Mouse (Mus musculus) forebrain, embryonic 16.5 days (tissue): Measurements from ENCODE around the gene Fam102b. TPM values are rescaled to one million over a fixed set of nuclear protein-coding genes. Genes with fewer than 3 reads are reported as not detected.
A peak's percentile ranks its signal among the peaks of the same experiment; 100 is the strongest.

Experiments used
- ATAC-seq: fragments of 200-750 bp; cut with Nextera tagmentation; 2 replicates; pipeline ENCODE4 v1.8.0; 2017; ENCODE audit warnings: mild to moderate bottlenecking, moderate library complexity
- H3K27ac ChIP-seq: fragments of 300-500 bp; sonication (generic); 2 replicates; pipeline ENCODE4 v1.5.1; 2014; ENCODE audit warnings: low read length, control low read depth
- H3K27me3 ChIP-seq: fragments of 300-500 bp; sonication (generic); replicated peaks from 2 replicates; pipeline ENCODE4 v1.6.1; 2014; ENCODE audit warnings: low read length; ENCODE audit not compliant: control insufficient read depth, insufficient read depth
- H3K36me3 ChIP-seq: fragments of 300-500 bp; sonication (generic); 2 replicates; pipeline ENCODE4 v1.6.1; 2014; ENCODE audit not compliant: control insufficient read depth, insufficient read depth
- H3K4me1 ChIP-seq: fragments of 300-500 bp; sonication (generic); replicated peaks from 2 replicates; pipeline ENCODE4 v1.6.1; 2014; ENCODE audit warnings: low read length; ENCODE audit not compliant: control insufficient read depth, insufficient read depth
- H3K4me2 ChIP-seq: fragments of 300-500 bp; sonication (generic); 2 replicates; pipeline ENCODE4 v1.6.1; 2014; ENCODE audit warnings: mild to moderate bottlenecking, low read length, control low read depth
- H3K4me3 ChIP-seq: fragments of 300-500 bp; sonication (generic); replicated peaks from 2 replicates; pipeline ENCODE4 v1.5.1; 2014; ENCODE audit warnings: mild to moderate bottlenecking, low read length, control low read depth
- H3K9ac ChIP-seq: fragments of 300-500 bp; sonication (generic); replicated peaks from 2 replicates; pipeline ENCODE4 v1.6.1; 2014; ENCODE audit warnings: low read depth, low read length, control low read depth
- H3K9me3 ChIP-seq: fragments of 300-500 bp; sonication (generic); 2 replicates; pipeline ENCODE4 v1.6.1; 2016; ENCODE audit warnings: low read length; ENCODE audit not compliant: control insufficient read depth
- WGBS: fragments of 180-500 bp; shearing (Covaris S2); extraction: QIAGEN DNeasy Blood & Tissue Kit; methylation state at CpG from one replicate; pipeline ENCODE4 v1.1.7; 2014; 5-methylcytosine and 5-hydroxymethylcytosine counted together
- polyA plus RNA-seq: library from polyadenylated mRNA; unstranded; fragments of >200 nt; fragmentation: Nextera tagmentation; extraction: Ambion mirVana; gene quantifications from 2 replicates; pipeline ENCODE4 v1.2.1, GENCODE M21; 2015

Fam102b gene
- 10.0 and 10.4 TPM in 2 replicates for polyA plus RNA-seq

DNA sequence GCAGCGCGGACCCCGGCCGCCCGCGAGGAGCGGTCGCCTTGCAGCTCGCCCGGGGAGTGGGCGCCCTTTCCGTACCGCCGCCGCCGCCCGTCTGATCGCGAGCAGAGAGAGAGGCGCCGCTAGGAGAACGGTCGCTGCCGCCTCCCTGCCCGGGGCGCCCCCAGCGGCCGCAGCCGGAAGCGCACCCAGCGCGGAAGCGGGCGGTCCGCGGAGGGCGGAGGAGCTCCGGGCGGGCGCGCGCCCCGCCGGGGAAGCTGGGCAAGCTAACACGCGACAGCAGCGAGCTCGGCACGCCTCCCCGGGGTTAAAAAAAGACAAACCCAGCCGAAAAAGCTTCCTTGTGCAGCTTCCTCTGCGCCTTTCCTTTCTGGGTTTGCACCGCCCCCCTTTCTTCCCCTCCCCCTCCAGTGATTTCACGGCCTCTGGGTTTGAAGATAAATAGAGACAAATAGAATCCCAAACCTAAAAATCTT, at the start of gene Fam102b:
TSS of gene Fam102b (minus strand) at position 93 of the 473 bp plus-strand sequence.
- peaks cover 25% of the 10 kb centered on the region for H3K4me1 ChIP-seq
- H3K27ac ChIP-seq, result peak within 1 kb of the TSS; percentile 76
- peak within 1 kb of the TSS; percentile 76 for H3K9ac ChIP-seq
- ATAC-seq, result peak; percentile 85
- H3K4me3 ChIP-seq, result peak within 1 kb of the TSS; percentile 78
- no peaks in the 10 kb centered on the region for H3K9me3 ChIP-seq
- no peaks in the 10 kb centered on the region for H3K27me3 ChIP-seq
- under 1% methylated on average over 48 of the region's 54 CpGs for WGBS
- no peaks in the 10 kb centered on the region for H3K36me3 ChIP-seq
- peak within 1 kb of the TSS; percentile 66 for H3K4me2 ChIP-seq

GRCm38 (mm10) chr3:109062989-109063388, 35.6 kb upstream of the Fam102b start:
- ATAC-seq, result peak; percentile 50; the same call in 1 of the 2 replicates
- no peak overlapping the region for H3K27ac ChIP-seq
- H3K9me3 ChIP-seq, result no peaks in the 10 kb centered on the region
- no peaks in the 10 kb centered on the region for H3K27me3 ChIP-seq
- no peaks in the 10 kb centered on the region for H3K4me1 ChIP-seq
- WGBS, result 3% methylated on average over 6 of the region's 6 CpGs
- H3K9ac ChIP-seq, result no peak overlapping the region
- no peak overlapping the region for H3K4me2 ChIP-seq
- H3K4me3 ChIP-seq, result no peak overlapping the region
- H3K36me3 ChIP-seq, result no peaks in the 10 kb centered on the region

GRCm38 (mm10) chr3:109062391-109062790, 35.0 kb upstream of the Fam102b start:
- WGBS, result 77% methylated on average over 7 of the region's 7 CpGs

DNA sequence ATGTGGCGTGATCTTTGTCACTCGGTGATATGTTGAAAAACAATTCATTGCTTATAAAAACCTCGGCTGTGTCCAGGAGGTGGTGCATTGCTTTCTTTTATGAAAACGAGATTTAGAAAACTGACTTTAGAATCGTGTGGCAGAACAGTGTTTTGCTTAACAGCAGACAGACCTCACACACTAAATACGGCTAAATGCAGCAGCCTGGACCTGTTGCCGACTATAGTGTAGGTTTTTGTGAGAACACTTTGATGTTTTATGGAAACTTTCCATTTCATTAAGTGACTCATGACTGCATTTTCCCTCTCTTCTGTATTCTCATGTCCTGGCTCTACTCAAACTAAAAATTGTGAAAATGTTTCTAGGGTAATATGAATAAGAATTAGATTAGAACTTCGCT, 32.5 kb upstream of the Fam102b start:
- Histone ChIP-seq H3K27me3 (no peaks in the 10 kb centered on the region), H3K27ac (no peak overlapping the region), H3K4me2 (no peak overlapping the region), H3K9ac (no peak overlapping the region), H3K4me3 (no peak overlapping the region), H3K36me3 (no peaks in the 10 kb centered on the region), H3K4me1 (no peaks in the 10 kb centered on the region), H3K9me3 (no peaks in the 10 kb centered on the region)
- ATAC-seq, result no peak
- 53% methylated on average over 8 of the region's 8 CpGs for WGBS

More at GRCm38 (mm10) chr3:109062391-109062790, 35.0 kb upstream of the Fam102b start:
- H3K27ac ChIP-seq, result no peak overlapping the region
- H3K9me3 ChIP-seq, result no peaks in the 10 kb centered on the region
- no peaks in the 10 kb centered on the region for H3K4me1 ChIP-seq
- H3K4me3 ChIP-seq, result no peak overlapping the region
- H3K27me3 ChIP-seq, result no peaks in the 10 kb centered on the region
- H3K36me3 ChIP-seq, result no peaks in the 10 kb centered on the region
- H3K9ac ChIP-seq, result no peak overlapping the region
- no peak for ATAC-seq
- no peak overlapping the region for H3K4me2 ChIP-seq

GRCm38 (mm10) chr3:109051946-109052331, 24.5 kb upstream of the Fam102b start:
- WGBS, result 92% methylated on average over 6 of the region's 6 CpGs
- Histone ChIP-seq H3K9ac (no peak overlapping the region), H3K9me3 (no peaks in the 10 kb centered on the region), H3K4me1 (no peaks in the 10 kb centered on the region), H3K36me3 (no peaks in the 10 kb centered on the region), H3K27me3 (no peaks in the 10 kb centered on the region), H3K4me3 (no peak overlapping the region), H3K27ac (no peak overlapping the region), H3K4me2 (no peak overlapping the region)
- ATAC-seq, result no peak

DNA sequence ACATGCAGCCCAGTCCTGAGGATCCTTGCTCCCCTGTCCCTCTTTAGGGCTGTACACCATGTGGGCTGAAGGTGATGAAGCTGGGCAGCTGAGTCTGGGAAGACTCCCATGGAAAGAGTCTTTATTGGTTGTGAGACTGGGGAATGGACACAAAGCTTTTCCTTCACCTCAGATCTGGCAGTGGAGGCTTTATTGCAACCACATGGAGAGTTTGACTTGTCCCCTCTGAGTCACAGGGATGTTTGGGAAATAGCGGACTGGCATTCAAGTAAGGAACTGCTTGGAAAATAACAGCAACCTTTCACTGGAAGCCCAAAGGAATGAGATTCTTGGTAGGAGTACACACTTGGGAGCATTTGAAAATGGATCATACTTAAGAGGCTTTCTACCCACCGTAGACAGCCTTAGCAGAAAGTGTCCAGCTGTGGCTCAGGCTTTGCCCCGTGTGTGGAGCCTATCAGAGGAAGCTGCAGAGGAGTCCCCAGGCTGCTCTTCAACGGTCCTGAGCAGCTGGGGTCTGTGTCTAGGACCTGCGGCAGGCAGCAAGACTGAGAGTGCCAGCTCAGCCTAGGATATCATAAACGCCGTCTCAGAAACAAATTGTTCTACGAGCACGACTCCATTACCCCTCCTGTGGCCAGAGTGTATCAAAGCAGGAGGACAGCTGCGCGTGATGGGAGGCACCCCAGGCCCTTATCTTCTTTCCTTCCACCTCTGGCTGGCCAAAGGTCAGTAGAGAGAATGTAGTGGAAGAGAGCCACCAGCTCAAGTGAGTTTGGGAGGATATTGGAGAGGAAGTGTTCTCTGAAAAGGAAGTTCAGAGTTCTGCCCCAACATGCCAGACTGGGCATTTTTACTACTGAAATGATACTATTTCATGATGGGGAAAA, 23.9 kb upstream of the Fam102b start:
- ATAC-seq, result no peak
- H3K9me3 ChIP-seq, result no peaks in the 10 kb centered on the region
- no peaks in the 10 kb centered on the region for H3K27me3 ChIP-seq
- no peaks in the 10 kb centered on the region for H3K36me3 ChIP-seq
- H3K27ac ChIP-seq, result no peak overlapping the region
- WGBS, result 80% methylated on average over 11 of the region's 11 CpGs
- no peak overlapping the region for H3K9ac ChIP-seq
- no peak overlapping the region for H3K4me2 ChIP-seq
- no peak overlapping the region for H3K4me3 ChIP-seq
- no peaks in the 10 kb centered on the region for H3K4me1 ChIP-seq

- Histone ChIP-seq H3K4me2 (no peak overlapping the region), H3K9ac (no peak overlapping the region), H3K27ac (no peak overlapping the region), H3K9me3 (no peaks in the 10 kb centered on the region), H3K4me3 (no peak overlapping the region), H3K4me1 (no peaks in the 10 kb centered on the region), H3K36me3 (no peaks in the 10 kb centered on the region), H3K27me3 (no peaks in the 10 kb centered on the region)
- no peak for ATAC-seq
- 53% methylated on average over 6 of the region's 6 CpGs for whole genome bisulfite sequencing
These were observed 20.4 kb upstream of the Fam102b start for GRCm38 (mm10) chr3:109047707-109048283.

- H3K36me3 ChIP-seq, result no peaks in the 10 kb centered on the region
- H3K27ac ChIP-seq, result no peak overlapping the region
- H3K27me3 ChIP-seq, result no peaks in the 10 kb centered on the region
- no peak overlapping the region for H3K9ac ChIP-seq
- H3K4me3 ChIP-seq, result no peak overlapping the region
- H3K9me3 ChIP-seq, result no peaks in the 10 kb centered on the region
- WGBS, result 96% methylated on average over 3 of the region's 3 CpGs
- ATAC-seq, result no peak
- H3K4me2 ChIP-seq, result no peak overlapping the region
- H3K4me1 ChIP-seq, result no peaks in the 10 kb centered on the region
These were observed 19.0 kb upstream of the Fam102b start for GRCm38 (mm10) chr3:109046428-109046827.

- H3K9me3 ChIP-seq, result no peaks in the 10 kb centered on the region
These were observed 16.0 kb upstream of the Fam102b start for GRCm38 (mm10) chr3:109043395-109043794.

More at GRCm38 (mm10) chr3:109043395-109043794, 16.0 kb upstream of the Fam102b start:
- H3K4me3 ChIP-seq, result no peak overlapping the region
- H3K27ac ChIP-seq, result no peak overlapping the region
- no peaks in the 10 kb centered on the region for H3K27me3 ChIP-seq
- WGBS, result 53% methylated on average over 7 of the region's 7 CpGs
- H3K36me3 ChIP-seq, result no peaks in the 10 kb centered on the region
- H3K9ac ChIP-seq, result no peak overlapping the region
- no peak overlapping the region for H3K4me2 ChIP-seq
- H3K4me1 ChIP-seq, result no peaks in the 10 kb centered on the region
- no peak for ATAC-seq
